8 mouse cellular contexts compared by ENCODE assay signal in genomic region chr13:48273451-48274069, GRCm38 (mm10). TPM values are rescaled to one million over a fixed set of nuclear protein-coding genes. Genes with fewer than 3 reads are reported as not detected.
A peak's percentile ranks its signal among the peaks of the same experiment; 100 is the strongest.
DNase-seq lines count a peak whose midpoint lies in the region; ATAC-seq and TF ChIP-seq lines count a peak whose summit lies in the region.

No protein-coding gene starts in this region.

- no peaks in the 10 kb centered on the region for H3K27me3 ChIP-seq in hindbrain, embryonic 15.5 days

- peak overlapping the region; percentile 55 for H3K4me2 ChIP-seq in hindbrain, embryonic 15.5 days

- in situ Hi-C loops in ES-E14 (cut with MboI; ENCODE audit: low sequenced_read_pairs in 2 of 2, unreplicated experiment in 2 of 2) = loop anchor here in 1 of 2 experiments (10.0 kb wide), 1 partner anchor 259 kb away; no protein-coding TSS in a partner anchor

- H3K36me3 ChIP-seq in ES-E14 (ENCODE audit: control insufficient read depth, insufficient read depth, low read length, poor library complexity, severe bottlenecking) = no peaks in the 10 kb centered on the region
- no peaks in the 10 kb centered on the region for H3K36me3 ChIP-seq in hindbrain, embryonic 15.5 days

- no peak overlapping the region for H3K27ac ChIP-seq in ES-E14 (ENCODE audit: insufficient read depth, low read depth, low read length, poor library complexity, severe bottlenecking)
- no peak overlapping the region for H3K27ac ChIP-seq in hindbrain, embryonic 15.5 days (replicated peaks)

- H3K4me3 ChIP-seq in ES-E14 (ENCODE audit: insufficient read depth in 1 of 2, low read depth in 1 of 2, low read length in 2 of 2, poor library complexity in 1 of 2, severe bottlenecking in 1 of 2) = peak overlapping the region in 1 of 2 experiments; percentile 46; a peak in 3 of 4 replicates
- H3K4me3 ChIP-seq in hindbrain, embryonic 15.5 days = peak overlapping the region; percentile 24

- DNase-seq in ES-E14 (ENCODE audit: low read depth, low spot score) = peak; percentile 66
- DNase-seq in cerebellum, adult 8-10 months = peak; percentile 3
- DNase-seq in forelimb bud, embryonic 11.5 days (ENCODE audit: low read depth, low spot score) = peak; percentile 69
- DNase-seq in left cerebral cortex, adult 18-20 months (ENCODE audit: low spot score in 2 of 2) = peak; percentile 20 to 25
- DNase-seq in lung, postnatal 14 days = peak; percentile 32
- peak; percentile 29 for DNase-seq in right cerebral cortex, postnatal 14 days

- H3K9ac ChIP-seq in ES-E14 (ENCODE audit: insufficient read depth, low read depth, low read length, poor library complexity, severe bottlenecking) = no peak overlapping the region
- no peak overlapping the region for H3K9ac ChIP-seq in hindbrain, embryonic 15.5 days

- ATAC-seq in hindbrain, embryonic 15.5 days (ENCODE audit: low FRiP score, low read depth) = peak; percentile 82
- no peak for ATAC-seq in erythroid progenitor cell, adult 5-6 weeks (replicated peaks; ENCODE audit: low FRiP score, poor library complexity, severe bottlenecking)

- H3K4me1 ChIP-seq in ES-E14 (ENCODE audit: control insufficient read depth in 2 of 2, insufficient read depth in 2 of 2, low read length in 2 of 2, poor library complexity in 1 of 2) = no peaks in the 10 kb centered on the region
- peaks cover 24% of the 10 kb centered on the region for H3K4me1 ChIP-seq in hindbrain, embryonic 15.5 days (replicated peaks)

- H3K9me3 ChIP-seq in ES-E14 (ENCODE audit: control insufficient read depth, insufficient read depth, low read depth, low read length) = no peaks in the 10 kb centered on the region
- H3K9me3 ChIP-seq in hindbrain, embryonic 15.5 days = no peaks in the 10 kb centered on the region

- 3% methylated on average over 15 of the region's 15 CpGs for WGBS in hindbrain, embryonic 15.5 days

TF ChIP-seq in ES-E14, 5 proteins besides CTCF, POLR2A, EP300 and RAD21:
- no peak for TF ChIP-seq ZNF384 (IDR thresholded peaks at IDR 0.05; ENCODE audit: low read depth, low read length)
- TF ChIP-seq ZC3H11A (IDR thresholded peaks at IDR 0.05; ENCODE audit: borderline replicate concordance, low read depth, low read length) = peak; percentile 87; the same call in 1 of the 2 replicates

RNA-seq across cellular contexts. Expression of gene Id4, which starts 12.5 kb away (rescaled TPM):
- 0.76 and 0.79 TPM in 2 replicates for total RNA-seq in ES-E14 (2012; rRNA removed)
- 96.6 and 119 TPM in 2 replicates for polyA plus RNA-seq in hindbrain, embryonic 15.5 days (2015; fragmentation: Nextera tagmentation; extraction: Ambion mirVana)
- total RNA-seq in left cerebral cortex, adult 18-20 months (2021) = 10 to 100 TPM; 40.8 to 52.0 TPM
- 0.72 and 1.7 TPM in 2 replicates for total RNA-seq in erythroid progenitor cell, adult 5-6 weeks (2015; ENCODE audit: low replicate concordance)
- total RNA-seq in erythroid progenitor cell, adult 5-6 weeks (2017; ENCODE audit: low replicate concordance) = not detected in 2 replicates

Comparison
In these comparisons a context has a peak if more than half of its experiments do, and no peak if none do; other contexts are left out.
1. DNase-seq: peak in every context shown above with its lines; median percentile 69 in forelimb bud, embryonic 11.5 days; 66 in ES-E14; 32 in lung, postnatal 14 days; 29 in right cerebral cortex, postnatal 14 days; 22 in left cerebral cortex, adult 18-20 months; 3 in cerebellum, adult 8-10 months.
2. RNA of gene Id4, which starts 12.5 kb away (total RNA-seq): 40.8 to 52.0 TPM in left cerebral cortex, adult 18-20 months; 0.72 to 1.7 TPM in erythroid progenitor cell, adult 5-6 weeks and 0.76 to 0.79 TPM in ES-E14; every median in the first group is over 10 times any median in the second.